Mouse (Mus musculus) brown adipose tissue, adult 24 weeks (tissue): Measurements from ENCODE around the gene Nme9. TPM values are rescaled to one million over a fixed set of nuclear protein-coding genes. Genes with fewer than 3 reads are reported as not detected.
A peak's percentile ranks its signal among the peaks of the same experiment; 100 is the strongest.

Experiments
- H3K27ac ChIP-seq: fragments of 200-500 bp; replicated peaks from 2 replicates; pipeline ENCODE4 v1.5.1; 2012; ENCODE audit warnings: low read depth, mild to moderate bottlenecking, low read length
- H3K4me1 ChIP-seq: fragments of 200-500 bp; 2 replicates; pipeline ENCODE4 v1.6.1; 2012; ENCODE audit warnings: low read length, mixed read lengths; ENCODE audit not compliant: control insufficient read depth, insufficient read depth, insufficient read length
- H3K4me3 ChIP-seq: fragments of 200-500 bp; 2 replicates; pipeline ENCODE4 v1.5.1; 2012; ENCODE audit warnings: low read depth, mild to moderate bottlenecking, low read length, moderate library complexity; ENCODE audit not compliant: insufficient read depth
- polyA plus RNA-seq: library from polyadenylated mRNA; stranded (reverse); fragments of >200 nt; gene quantifications from 2 replicates; pipeline ENCODE4 v1.2.4, GENCODE M21; 2012; ENCODE audit not compliant: missing spikeins, insufficient read depth, insufficient read length

Nme9 gene
- polyA plus RNA-seq, 1 experiment: not detected

- Histone ChIP-seq H3K27ac (no peak overlapping the region), H3K4me3 (no peak overlapping the region), H3K4me1 (peaks cover 5% of the 10 kb centered on the region; the same call in 1 of the 2 replicates)
Measured at GRCm38 (mm10) chr9:99431346-99431745, 19.9 kb upstream of the Nme9 start.

DNA sequence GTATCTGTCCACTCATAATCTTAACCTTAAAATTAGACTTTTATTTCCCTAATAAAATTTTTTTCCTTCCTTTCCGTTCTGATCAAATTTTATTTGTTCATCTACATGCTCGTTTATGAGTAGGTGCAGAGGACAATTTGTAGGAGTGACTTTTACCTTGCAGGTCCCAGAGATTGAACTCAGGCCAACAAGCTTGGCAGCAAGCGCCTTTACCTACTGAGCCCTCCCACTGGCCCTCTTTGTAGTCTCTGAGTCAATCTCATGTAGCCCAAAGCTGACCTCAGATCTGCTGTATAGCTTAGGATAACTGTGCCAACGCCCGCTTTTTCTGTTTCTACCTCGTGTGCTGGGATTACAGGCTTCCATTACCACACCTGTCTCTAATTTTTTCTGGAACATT, 19.3 kb upstream of the Nme9 start:
- Histone ChIP-seq H3K4me3 (no peak overlapping the region), H3K27ac (no peak overlapping the region), H3K4me1 (peaks cover 5% of the 10 kb centered on the region; the same call in 1 of the 2 replicates)

DNA sequence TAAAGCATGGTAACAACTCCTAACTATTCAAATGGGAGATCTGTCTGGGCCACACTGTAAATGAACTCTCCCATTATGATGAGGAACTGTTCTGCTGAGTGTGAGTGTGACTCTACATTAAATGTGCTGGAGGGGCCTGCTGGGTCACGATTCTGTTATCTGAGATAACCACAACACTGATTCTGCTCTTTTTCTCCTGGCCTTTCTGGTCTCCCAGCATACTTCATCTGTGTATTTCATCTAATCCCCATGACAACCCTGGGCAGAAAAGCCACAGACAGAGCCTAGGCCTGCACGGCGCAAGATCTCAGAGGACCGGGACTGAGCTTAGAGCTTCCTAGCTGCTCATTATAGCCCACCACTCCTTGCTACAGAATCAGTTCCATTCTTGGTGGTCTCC, 18.8 kb upstream of the Nme9 start:
- Histone ChIP-seq H3K4me3 (no peak overlapping the region), H3K27ac (no peak overlapping the region), H3K4me1 (peaks cover 7% of the 10 kb centered on the region)

- Histone ChIP-seq H3K27ac (no peak overlapping the region), H3K4me1 (peaks cover 2% of the 10 kb centered on the region; the same call in 1 of the 2 replicates), H3K4me3 (peak overlapping the region; percentile 96)
Measured at GRCm38 (mm10) chr9:99434892-99435618, 16.2 kb upstream of the Nme9 start.

DNA sequence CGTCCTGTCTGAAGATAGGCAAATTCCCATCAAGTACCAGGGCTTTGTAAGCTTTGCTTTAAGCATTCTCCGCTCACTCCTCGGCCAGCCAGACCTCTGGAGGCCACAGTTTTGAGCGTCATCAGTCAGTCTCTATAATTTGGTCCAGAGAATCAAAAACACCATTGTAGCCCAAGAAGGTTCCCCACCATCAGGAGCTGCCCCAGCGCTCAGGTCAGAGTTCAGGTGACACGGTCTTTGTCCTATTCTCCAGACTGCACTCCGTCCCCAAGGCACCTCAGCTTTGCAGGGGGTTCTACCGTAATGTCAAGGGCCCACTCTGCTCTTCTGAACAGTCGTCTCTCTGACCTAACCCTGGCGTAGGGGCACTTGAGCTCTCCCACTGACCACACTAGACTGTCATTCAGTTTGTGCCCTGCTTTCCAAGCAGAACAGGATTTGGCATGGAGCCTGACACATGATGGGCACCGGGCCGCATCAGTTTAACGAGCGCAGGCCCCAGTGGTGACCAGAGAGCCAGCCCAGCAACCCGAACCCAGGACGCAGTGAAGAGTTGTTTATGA, 15.6 kb upstream of the Nme9 start:
- peak overlapping the region; percentile 96 for H3K4me3 ChIP-seq
- H3K27ac ChIP-seq: no peak overlapping the region
- H3K4me1 ChIP-seq: peaks cover 2% of the 10 kb centered on the region; the same call in 1 of the 2 replicates

DNA sequence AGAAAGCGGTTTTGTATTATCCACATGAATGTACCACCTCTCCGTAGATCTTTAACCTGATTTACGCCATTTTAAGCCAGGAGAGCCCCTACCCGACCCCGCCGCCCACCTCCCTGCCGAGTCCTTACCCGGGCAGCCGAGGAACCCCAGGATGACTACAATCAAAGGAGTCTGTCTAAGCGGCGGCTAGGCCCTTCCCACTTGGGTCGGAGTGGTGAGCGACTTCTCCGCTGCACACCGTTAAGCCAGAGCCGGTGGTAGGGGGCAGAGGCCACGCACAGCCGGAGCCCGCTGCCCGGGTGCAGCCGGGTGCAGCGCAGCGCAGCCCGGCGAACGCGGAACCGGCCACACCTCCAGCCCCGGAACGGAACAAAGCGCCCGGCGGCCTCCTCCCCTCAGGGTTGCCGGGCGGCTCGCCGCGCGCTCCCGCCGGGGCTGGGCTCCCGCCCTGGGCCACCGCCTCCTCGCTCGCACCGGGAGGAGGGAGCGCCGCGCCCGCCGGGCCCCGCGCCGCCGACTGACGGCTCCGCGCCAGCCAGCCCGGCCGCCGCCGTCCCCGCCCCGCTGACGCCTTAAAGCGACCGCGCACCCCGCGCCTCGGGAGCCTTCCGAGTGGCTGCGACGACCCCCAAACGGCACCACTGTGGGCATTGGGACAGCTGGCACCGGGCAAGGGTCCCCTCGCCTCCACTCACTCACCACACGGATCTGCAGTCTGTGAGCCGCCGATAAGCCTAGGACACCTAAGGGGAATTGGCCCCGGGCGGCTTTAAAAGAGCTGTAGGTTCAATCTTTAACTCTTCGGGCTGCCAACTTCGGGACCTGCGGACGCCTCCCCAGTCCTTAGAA, 14.9 kb upstream of the Nme9 start:
- Histone ChIP-seq H3K27ac (peak overlapping the region; percentile 95), H3K4me1 (peaks cover 2% of the 10 kb centered on the region; the same call in 1 of the 2 replicates), H3K4me3 (peak overlapping the region; percentile 96)

DNA sequence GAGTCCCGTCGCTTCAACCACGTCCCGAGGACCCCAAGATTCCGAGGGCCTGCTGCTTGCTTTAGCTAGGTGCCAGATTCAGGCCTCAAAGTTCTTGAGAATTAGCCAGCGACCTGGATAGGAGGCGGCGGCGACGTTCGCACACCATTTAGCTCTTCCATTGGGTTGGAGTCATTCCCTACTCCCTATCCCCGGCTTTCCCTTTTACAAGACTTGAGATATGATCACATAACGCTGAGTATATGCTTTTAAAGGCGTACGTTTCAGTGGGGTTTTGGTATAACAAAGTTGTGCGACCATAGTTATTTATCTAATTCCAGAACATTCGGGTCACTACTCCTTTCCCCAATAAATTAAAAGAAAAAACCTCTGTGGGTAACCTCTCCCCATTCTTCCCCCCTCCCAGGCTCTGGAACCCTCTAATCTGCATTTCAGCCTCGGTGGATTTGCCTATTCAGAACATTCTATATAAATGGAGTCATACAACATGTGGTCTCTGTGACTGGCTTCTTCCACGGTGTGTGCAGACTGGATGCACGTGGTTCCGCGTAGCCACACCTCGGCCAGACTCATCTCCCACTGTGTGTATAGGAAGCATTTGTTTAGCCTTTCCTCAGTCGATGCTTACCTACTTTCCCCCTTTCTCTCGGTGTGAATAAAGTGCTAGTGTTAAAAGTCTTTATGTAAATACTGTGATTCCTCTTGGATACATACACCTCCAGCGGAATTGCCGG, 14.1 kb upstream of the Nme9 start, which contains the start of gene Mras:
Gene Mras (minus strand): TSS at position 351 of the 734 bp plus-strand sequence.
- peak within 1 kb of the TSS; percentile 96 for H3K4me3 ChIP-seq
- peak within 1 kb of the TSS; percentile 95 for H3K27ac ChIP-seq
- peaks cover 2% of the 10 kb centered on the region; the same call in 1 of the 2 replicates for H3K4me1 ChIP-seq

DNA sequence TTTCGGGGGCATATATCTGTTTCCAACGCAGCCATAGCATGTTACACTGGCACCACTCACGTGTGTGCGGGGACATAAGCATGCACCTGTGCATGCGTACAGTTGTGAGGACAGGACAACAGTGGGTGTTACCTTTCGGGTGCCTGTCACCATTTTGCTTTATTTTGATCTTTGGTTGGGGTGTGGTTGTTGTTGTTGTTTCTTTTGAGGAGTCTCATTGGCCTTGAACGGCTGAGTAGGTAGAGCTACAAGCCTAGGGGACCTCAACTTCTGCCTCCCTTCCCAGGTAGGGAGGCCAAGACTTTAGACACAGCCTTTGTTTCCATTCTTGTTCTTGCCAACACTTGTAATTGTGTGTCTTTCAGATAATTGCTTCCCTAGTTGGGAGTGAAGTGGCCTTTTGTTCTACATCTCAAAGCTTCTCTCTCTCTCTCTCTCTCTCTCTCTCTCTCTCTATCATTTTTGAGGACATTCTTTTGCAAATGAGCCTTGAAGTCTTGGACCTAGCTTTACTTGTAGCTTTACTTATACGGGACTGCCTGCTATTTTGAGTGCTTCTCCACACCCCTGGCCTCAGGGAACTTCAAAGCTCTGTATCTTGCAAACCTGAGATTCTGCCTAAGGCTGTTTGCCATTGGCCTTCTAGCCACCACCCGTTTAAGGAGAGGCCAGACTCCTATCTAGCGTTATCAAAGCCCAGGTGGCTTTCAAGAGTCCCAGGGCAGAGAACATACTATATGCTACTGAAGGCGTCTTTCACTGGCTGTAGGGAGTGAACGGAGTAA, 13.3 kb upstream of the Nme9 start:
- H3K27ac ChIP-seq: no peak overlapping the region
- peaks cover 2% of the 10 kb centered on the region; the same call in 1 of the 2 replicates for H3K4me1 ChIP-seq
- H3K4me3 ChIP-seq: peak overlapping the region; percentile 96; the same call in 1 of the 2 replicates

GRCm38 (mm10) chr9:99439064-99439463, 12.2 kb upstream of the Nme9 start:
- Histone ChIP-seq H3K4me1 (peaks cover 2% of the 10 kb centered on the region; the same call in 1 of the 2 replicates), H3K4me3 (no peak overlapping the region), H3K27ac (no peak overlapping the region)

GRCm38 (mm10) chr9:99440941-99441340, 10.3 kb upstream of the Nme9 start:
- Histone ChIP-seq H3K4me1 (peaks cover 2% of the 10 kb centered on the region; the same call in 1 of the 2 replicates), H3K27ac (no peak overlapping the region), H3K4me3 (no peak overlapping the region)

DNA sequence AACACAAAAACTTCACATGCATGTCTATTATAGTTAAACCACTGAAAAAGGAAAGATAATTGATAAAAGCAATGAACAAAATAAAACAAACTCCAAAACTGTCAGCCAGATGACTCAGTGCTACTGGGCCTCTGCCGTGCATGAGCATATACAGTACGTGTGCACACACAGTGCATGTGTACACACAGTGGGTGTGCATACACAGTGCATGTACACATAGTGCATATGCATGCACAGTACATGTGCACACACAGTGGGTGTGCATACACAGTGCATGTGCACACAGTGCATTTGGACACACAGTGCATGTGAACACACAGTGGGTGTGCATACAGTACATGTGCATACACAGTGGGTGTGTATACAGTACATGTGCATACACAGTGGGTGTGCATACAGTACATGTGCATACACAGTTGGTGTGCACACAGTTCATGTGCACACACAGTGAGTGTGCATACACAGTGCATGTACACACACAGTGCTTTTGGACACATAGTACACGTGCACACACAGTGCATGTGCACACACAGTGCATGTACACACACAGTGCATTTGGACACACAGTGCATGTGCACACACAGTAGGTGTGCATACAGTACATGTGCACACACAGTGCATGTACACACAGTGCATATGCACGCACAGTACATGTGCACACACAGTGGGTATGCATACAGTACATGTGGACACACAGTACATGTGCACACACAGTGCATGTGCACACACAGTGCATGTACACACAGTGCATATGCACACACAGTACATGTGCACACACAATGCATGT, 9.4 kb upstream of the Nme9 start:
- H3K4me1 ChIP-seq: peaks cover 2% of the 10 kb centered on the region; the same call in 1 of the 2 replicates
- no peak overlapping the region for H3K4me3 ChIP-seq

DNA sequence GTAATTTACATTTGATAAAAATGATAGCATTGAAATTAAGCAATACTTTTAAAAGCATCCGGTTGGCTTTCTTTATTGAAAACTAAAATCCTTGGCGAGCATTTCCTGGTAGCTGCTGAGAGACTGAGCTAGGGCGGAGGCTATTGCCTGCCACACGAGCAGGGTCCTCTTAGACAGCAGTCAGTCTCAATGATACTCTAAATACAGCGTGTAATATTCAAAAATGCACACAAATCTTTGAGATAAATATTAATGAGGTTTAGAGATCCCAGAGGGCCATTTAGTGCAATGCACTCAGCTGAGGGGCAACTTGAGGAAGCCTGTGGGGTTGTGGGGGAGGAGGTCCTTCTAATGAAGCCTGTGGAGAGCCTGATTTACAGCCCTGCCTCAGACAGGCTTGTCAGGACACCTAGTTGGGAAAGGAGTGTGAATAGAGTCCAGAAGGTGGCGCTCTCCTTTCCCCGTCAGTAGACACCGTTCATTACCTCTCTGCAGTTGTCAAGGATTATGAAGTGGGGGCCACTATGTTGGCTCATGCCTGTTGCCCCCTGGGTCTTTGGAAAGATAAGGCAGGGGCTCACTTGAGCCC, 6.6 kb upstream of the Nme9 start:
- no peak overlapping the region for H3K27ac ChIP-seq
- H3K4me3 ChIP-seq: no peak overlapping the region
- no peaks in the 10 kb centered on the region for H3K4me1 ChIP-seq

More for the DNA sequence above, 9.4 kb upstream of the Nme9 start:
- H3K27ac ChIP-seq: no peak overlapping the region

DNA sequence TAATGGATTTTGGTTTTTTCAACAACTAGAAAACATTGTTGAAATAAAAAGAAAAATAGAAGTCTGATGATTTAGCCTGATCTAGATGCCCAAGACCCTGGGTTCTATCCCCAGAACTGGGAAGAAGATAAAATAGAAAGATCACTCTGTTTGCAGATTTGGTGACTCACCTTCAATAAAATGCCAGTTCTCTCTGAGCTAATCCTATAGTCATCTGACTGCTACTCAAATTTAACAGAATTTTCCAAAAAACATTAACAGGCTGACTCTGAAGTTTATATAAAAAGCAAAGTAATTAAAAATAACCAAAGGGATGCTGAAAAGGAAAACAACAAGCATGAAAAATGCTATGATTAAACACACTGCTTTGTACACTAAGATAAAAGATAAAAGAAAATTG, 5.0 kb upstream of the Nme9 start:
- Histone ChIP-seq H3K27ac (no peak overlapping the region), H3K4me1 (no peaks in the 10 kb centered on the region), H3K4me3 (no peak overlapping the region)
